Mouse (Mus musculus): ENCODE data around the gene Slc22a1. TPM values are rescaled to one million over a fixed set of nuclear protein-coding genes. Genes with fewer than 3 reads are reported as not detected.

Slc22a1 gene
- polyA plus RNA-seq, 1 experiment from 2014 or later, result 0.25 TPM

DNA sequence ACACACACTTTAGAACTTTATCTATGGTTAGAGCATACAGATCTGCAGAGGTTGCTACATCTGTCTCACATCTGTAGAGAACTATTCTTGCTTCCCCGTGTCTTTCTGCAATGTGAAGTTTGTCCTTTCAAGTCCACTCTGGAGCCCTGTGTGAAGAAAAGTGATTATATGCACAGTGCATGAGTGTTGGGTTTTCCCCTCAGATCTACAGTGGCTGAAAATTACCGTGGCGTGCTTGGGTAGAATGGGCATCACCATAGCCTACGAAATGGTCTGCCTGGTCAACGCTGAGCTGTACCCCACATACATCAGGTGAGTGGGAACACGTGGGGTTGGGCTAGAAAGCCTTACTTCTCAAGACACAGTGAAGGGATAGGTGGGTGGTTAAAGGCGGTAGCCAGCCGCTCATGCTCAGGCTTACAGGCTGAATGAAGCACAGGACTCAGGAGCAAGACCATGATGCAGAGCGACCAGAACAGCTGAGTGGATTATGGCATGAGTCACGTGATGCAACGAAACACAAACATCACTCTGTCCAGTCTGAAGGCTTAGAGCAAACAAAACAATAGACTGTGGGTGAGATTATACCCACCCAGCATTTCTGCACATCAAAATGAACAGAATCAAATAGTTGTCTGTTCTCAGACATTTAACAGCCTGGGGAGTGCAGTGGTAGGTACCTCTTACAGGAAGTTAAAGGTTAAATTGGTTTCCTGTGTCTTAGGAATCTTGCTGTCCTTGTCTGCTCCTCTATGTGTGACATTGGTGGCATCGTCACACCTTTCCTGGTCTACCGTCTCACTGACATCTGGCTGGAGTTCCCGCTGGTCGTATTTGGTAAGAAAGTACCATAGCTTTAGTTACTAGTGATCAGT, 60.9 kb downstream of the Slc22a1 start:
- no peak for ATAC-seq (ENCODE audit: low FRiP score, low read depth)
- WGBS, result 89% methylated on average over 15 of the region's 15 CpGs
- no peak overlapping the region for H3K4me3 ChIP-seq
- no peaks in the 10 kb centered on the region for H3K4me1 ChIP-seq
- no peaks in the 10 kb centered on the region for H3K9me3 ChIP-seq
- H3K4me2 ChIP-seq (replicated peaks), result no peak overlapping the region
- no peak overlapping the region for H3K27ac ChIP-seq
- no peaks in the 10 kb centered on the region for H3K36me3 ChIP-seq
- H3K27me3 ChIP-seq, result no peaks in the 10 kb centered on the region
- no peak overlapping the region for H3K9ac ChIP-seq

- Histone ChIP-seq H3K4me3 (no peak overlapping the region), H3K4me2 (replicated peaks) (no peak overlapping the region), H3K9me3 (no peaks in the 10 kb centered on the region), H3K27ac (no peak overlapping the region), H3K36me3 (no peaks in the 10 kb centered on the region), H3K9ac (no peak overlapping the region), H3K4me1 (no peaks in the 10 kb centered on the region), H3K27me3 (no peaks in the 10 kb centered on the region)
- no peak for ATAC-seq (ENCODE audit: low FRiP score, low read depth)
These were observed 68.4 kb downstream of the Slc22a1 start for GRCm38 (mm10) chr17:12607202-12607601.

- ATAC-seq (ENCODE audit: low FRiP score, low read depth), result no peak
- Histone ChIP-seq H3K9me3 (no peaks in the 10 kb centered on the region), H3K4me1 (no peaks in the 10 kb centered on the region), H3K27me3 (no peaks in the 10 kb centered on the region), H3K4me2 (replicated peaks) (no peak overlapping the region), H3K36me3 (no peaks in the 10 kb centered on the region), H3K4me3 (no peak overlapping the region), H3K27ac (no peak overlapping the region), H3K9ac (no peak overlapping the region)
- WGBS, result 43% methylated on average over 1 of the region's 1 CpGs
These were observed 69.0 kb downstream of the Slc22a1 start for GRCm38 (mm10) chr17:12606634-12607033.

Other genes starting within 250 kb of the Slc22a1 start
- gene Slc22a3, start 168.1 kb downstream of the Slc22a1 start, polyA plus RNA-seq (2015; fragmentation: Nextera tagmentation; extraction: Ambion mirVana), result 0.65 and 0.66 TPM in 2 replicates
- not detected in 2 replicates for gene Slc22a2, start 91.7 kb downstream of the Slc22a1 start, polyA plus RNA-seq (2015; fragmentation: Nextera tagmentation; extraction: Ambion mirVana)
- gene Igf2r, start 93.8 kb upstream of the Slc22a1 start, polyA plus RNA-seq (2015; fragmentation: Nextera tagmentation; extraction: Ambion mirVana), result 48.7 and 51.5 TPM in 2 replicates
- 1.7 and 2.4 TPM in 2 replicates for gene Mas1, start 192.3 kb upstream of the Slc22a1 start, polyA plus RNA-seq (2015; fragmentation: Nextera tagmentation; extraction: Ambion mirVana)
- gene Mrgprh, start 200.2 kb upstream of the Slc22a1 start, polyA plus RNA-seq (2015; fragmentation: Nextera tagmentation; extraction: Ambion mirVana), result 0.08 and 0.09 TPM in 2 replicates
- gene Pnldc1, start 234.4 kb upstream of the Slc22a1 start, polyA plus RNA-seq (2015; fragmentation: Nextera tagmentation; extraction: Ambion mirVana), result 1.8 and 2.4 TPM in 2 replicates
- gene Tcp1, start 239.9 kb upstream of the Slc22a1 start, polyA plus RNA-seq (2015; fragmentation: Nextera tagmentation; extraction: Ambion mirVana), result 450 and 465 TPM in 2 replicates
- 155 and 161 TPM in 2 replicates for gene Mrpl18, start 240.5 kb upstream of the Slc22a1 start, polyA plus RNA-seq (2015; fragmentation: Nextera tagmentation; extraction: Ambion mirVana)